Mouse (Mus musculus): ENCODE results near the gene Apol7b. TPM values are rescaled to one million over a fixed set of nuclear protein-coding genes. Genes with fewer than 3 reads are reported as not detected.
"Not testable (repeated sequence)": the region's sequence is repeated elsewhere in the genome, so short reads cannot be mapped to it uniquely, and the experiment has no call there.

Gene Apol7b
- 0.13 TPM in 1 of 2 replicates, not detected in the other for polyA plus RNA-seq (2015; fragmentation: Nextera tagmentation; extraction: Ambion mirVana)

- not testable (repeated sequence) for H3K9me3 ChIP-seq; H3K4me1 ChIP-seq; H3K9ac ChIP-seq; H3K4me3 ChIP-seq; ATAC-seq (ENCODE audit: low FRiP score, low read depth); H3K27ac ChIP-seq; H3K36me3 ChIP-seq; H3K4me2 ChIP-seq (replicated peaks); H3K27me3 ChIP-seq
- WGBS = 84% methylated on average over 2 of the region's 2 CpGs
Measured at GRCm38 (mm10) chr15:77447392-77447791, at the start of gene Apol7b. Gene Apol7b (minus strand): TSS chr15:77447492.

DNA sequence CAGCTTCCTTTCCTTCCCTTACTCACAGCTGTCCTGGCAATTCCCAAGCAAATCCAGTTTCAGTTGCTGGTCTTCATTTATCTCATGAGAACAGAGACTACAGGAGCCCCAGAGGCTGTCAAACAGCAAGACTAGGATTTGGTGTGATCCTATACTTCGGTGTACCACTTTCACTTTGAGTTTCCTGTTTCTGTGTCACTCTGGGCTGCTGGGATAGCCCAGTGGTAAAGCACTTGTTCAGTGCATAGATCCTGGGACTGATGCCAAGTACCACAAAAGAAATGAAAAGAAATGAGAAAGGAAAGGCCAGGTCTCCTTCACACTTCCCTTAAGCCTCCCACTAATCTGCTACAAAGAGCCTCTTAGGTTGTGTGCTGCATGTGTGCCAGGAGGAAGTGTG, 47.4 kb upstream of the Apol7b start:
- H3K36me3 ChIP-seq; H3K4me1 ChIP-seq; H3K9me3 ChIP-seq; H3K27me3 ChIP-seq; H3K4me3 ChIP-seq; H3K4me2 ChIP-seq (replicated peaks); ATAC-seq (ENCODE audit: low FRiP score, low read depth); H3K27ac ChIP-seq; H3K9ac ChIP-seq: not testable (repeated sequence)
- 53% methylated on average over 1 of the region's 1 CpGs for WGBS

- H3K9ac ChIP-seq; H3K4me3 ChIP-seq; H3K27me3 ChIP-seq; H3K27ac ChIP-seq; H3K9me3 ChIP-seq; H3K36me3 ChIP-seq; H3K4me1 ChIP-seq; ATAC-seq (ENCODE audit: low FRiP score, low read depth); H3K4me2 ChIP-seq (replicated peaks): not testable (repeated sequence)
- WGBS = no CpG with 5 or more reads among the region's 1 CpGs
Measured at GRCm38 (mm10) chr15:77493181-77493580, 45.9 kb upstream of the Apol7b start.

DNA sequence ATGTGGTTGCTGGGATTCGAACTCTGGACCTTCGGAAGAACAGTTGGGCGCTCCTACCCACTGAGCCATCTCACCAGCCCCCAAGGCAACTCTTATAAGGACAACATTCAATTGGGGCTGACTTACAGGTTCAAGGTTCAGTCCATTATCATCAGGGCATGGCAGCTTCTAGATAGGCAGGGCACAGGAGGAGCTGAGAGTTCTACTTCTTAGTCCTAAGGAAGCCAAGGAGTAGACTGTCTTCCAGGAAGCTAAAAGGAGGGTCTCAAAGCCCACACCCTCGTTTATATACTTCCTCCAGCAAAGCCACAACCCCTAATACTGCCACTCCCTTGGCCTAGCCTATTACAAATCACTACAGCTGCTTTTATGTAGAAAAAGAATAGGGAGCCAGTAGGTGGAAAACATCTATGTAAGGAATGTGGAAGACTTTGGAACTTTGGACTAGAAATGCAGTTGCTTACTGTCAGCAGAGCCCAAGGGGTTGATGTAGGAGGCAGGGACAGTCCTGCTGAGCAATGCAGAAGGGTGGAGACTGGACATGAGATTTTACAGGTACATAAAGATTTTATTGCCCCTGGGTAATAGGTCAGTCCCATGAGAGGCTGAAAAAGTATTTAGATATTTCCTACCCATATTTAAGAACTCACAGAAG, 35.0 kb upstream of the Apol7b start:
- WGBS = 74% methylated on average over 4 of the region's 4 CpGs
- H3K4me2 ChIP-seq (replicated peaks) = no peak overlapping the region
- H3K4me3 ChIP-seq = no peak overlapping the region
- no peaks in the 10 kb centered on the region for H3K36me3 ChIP-seq
- no peak overlapping the region for H3K27ac ChIP-seq
- no peak overlapping the region for H3K9ac ChIP-seq
- H3K27me3 ChIP-seq = no peaks in the 10 kb centered on the region
- no peak for ATAC-seq (ENCODE audit: low FRiP score, low read depth)
- no peaks in the 10 kb centered on the region for H3K9me3 ChIP-seq
- no peaks in the 10 kb centered on the region for H3K4me1 ChIP-seq

GRCm38 (mm10) chr15:77476693-77477092, 29.4 kb upstream of the Apol7b start, which contains the start of gene Apol10a:
Gene Apol10a (plus strand): TSS chr15:77477047.
- not testable (repeated sequence) for H3K9ac ChIP-seq; H3K27ac ChIP-seq; H3K27me3 ChIP-seq; H3K4me2 ChIP-seq (replicated peaks); H3K9me3 ChIP-seq; H3K36me3 ChIP-seq; ATAC-seq (ENCODE audit: low FRiP score, low read depth); H3K4me1 ChIP-seq; H3K4me3 ChIP-seq
- 81% methylated on average over 2 of the region's 2 CpGs for WGBS

DNA sequence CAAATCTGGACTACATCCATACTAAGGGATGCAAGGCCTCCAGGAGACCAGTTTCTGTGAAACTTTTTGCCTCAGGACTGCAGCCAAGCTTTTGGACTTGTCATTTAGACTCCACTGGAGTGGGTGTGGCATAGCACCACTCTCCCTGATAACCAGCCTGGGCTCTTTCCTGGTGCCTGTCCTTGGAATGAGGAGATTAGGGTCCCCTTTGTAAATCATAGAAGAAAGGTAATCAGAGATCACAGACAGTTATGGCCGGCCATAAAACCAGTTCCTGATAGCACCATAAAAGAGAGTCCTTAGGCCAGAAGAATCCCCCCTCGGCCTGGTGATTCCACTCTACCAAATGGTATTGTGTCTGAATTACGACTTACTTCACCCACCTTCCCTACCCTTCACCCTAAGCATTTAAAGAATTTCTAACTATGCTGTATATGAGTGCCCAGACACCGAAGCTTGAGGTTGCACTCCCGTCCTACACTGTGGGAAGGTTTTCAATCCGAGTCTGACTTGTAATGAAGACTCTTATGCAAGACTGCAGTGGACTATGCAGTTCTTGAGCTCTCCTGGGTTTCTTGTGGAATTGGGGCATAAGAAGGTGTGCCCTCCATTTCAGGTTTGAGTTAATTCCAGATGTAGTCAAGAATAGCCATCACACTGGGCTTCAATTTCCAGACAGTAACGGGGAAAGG, 27.6 kb upstream of the Apol7b start:
- not testable (repeated sequence) for H3K4me1 ChIP-seq; H3K36me3 ChIP-seq; H3K9me3 ChIP-seq; H3K27ac ChIP-seq; H3K9ac ChIP-seq; ATAC-seq (ENCODE audit: low FRiP score, low read depth); H3K4me3 ChIP-seq; H3K27me3 ChIP-seq; H3K4me2 ChIP-seq (replicated peaks)
- WGBS = 31% methylated on average over 7 of the region's 7 CpGs

- H3K4me1 ChIP-seq; H3K9me3 ChIP-seq; H3K4me3 ChIP-seq; H3K4me2 ChIP-seq (replicated peaks); H3K27ac ChIP-seq; H3K9ac ChIP-seq; H3K27me3 ChIP-seq; ATAC-seq (ENCODE audit: low FRiP score, low read depth); H3K36me3 ChIP-seq: not testable (repeated sequence)
- 55% methylated on average over 10 of the region's 10 CpGs for WGBS
Measured at GRCm38 (mm10) chr15:77449927-77450326, 2.6 kb upstream of the Apol7b start.

- not testable (repeated sequence) for H3K4me1 ChIP-seq; ATAC-seq (ENCODE audit: low FRiP score, low read depth); H3K4me2 ChIP-seq (replicated peaks); H3K9ac ChIP-seq; H3K4me3 ChIP-seq; H3K9me3 ChIP-seq; H3K27ac ChIP-seq; H3K27me3 ChIP-seq; H3K36me3 ChIP-seq
- WGBS = 70% methylated on average over 1 of the region's 1 CpGs
Measured at GRCm38 (mm10) chr15:77445668-77446067, 1.6 kb downstream of the Apol7b start.

GRCm38 (mm10) chr15:77444746-77445145, 2.5 kb downstream of the Apol7b start:
- WGBS = 75% methylated on average over 8 of the region's 8 CpGs
- not testable (repeated sequence) for H3K27ac ChIP-seq; H3K27me3 ChIP-seq; ATAC-seq (ENCODE audit: low FRiP score, low read depth); H3K36me3 ChIP-seq; H3K9me3 ChIP-seq; H3K4me1 ChIP-seq; H3K9ac ChIP-seq; H3K4me2 ChIP-seq (replicated peaks); H3K4me3 ChIP-seq

- H3K4me2 ChIP-seq (replicated peaks); H3K4me1 ChIP-seq; ATAC-seq (ENCODE audit: low FRiP score, low read depth); H3K4me3 ChIP-seq; H3K27ac ChIP-seq; H3K9ac ChIP-seq; H3K27me3 ChIP-seq; H3K36me3 ChIP-seq; H3K9me3 ChIP-seq: not testable (repeated sequence)
- WGBS = 72% methylated on average over 9 of the region's 10 CpGs
Measured at GRCm38 (mm10) chr15:77428690-77429448, 18.4 kb downstream of the Apol7b start.

- not testable (repeated sequence) for H3K9me3 ChIP-seq; H3K36me3 ChIP-seq; H3K4me1 ChIP-seq; H3K27me3 ChIP-seq; H3K27ac ChIP-seq; ATAC-seq (ENCODE audit: low FRiP score, low read depth); H3K4me3 ChIP-seq; H3K4me2 ChIP-seq (replicated peaks); H3K9ac ChIP-seq
- 83% methylated on average over 5 of the region's 7 CpGs for WGBS
Measured at GRCm38 (mm10) chr15:77422925-77423324, 24.4 kb downstream of the Apol7b start.

DNA sequence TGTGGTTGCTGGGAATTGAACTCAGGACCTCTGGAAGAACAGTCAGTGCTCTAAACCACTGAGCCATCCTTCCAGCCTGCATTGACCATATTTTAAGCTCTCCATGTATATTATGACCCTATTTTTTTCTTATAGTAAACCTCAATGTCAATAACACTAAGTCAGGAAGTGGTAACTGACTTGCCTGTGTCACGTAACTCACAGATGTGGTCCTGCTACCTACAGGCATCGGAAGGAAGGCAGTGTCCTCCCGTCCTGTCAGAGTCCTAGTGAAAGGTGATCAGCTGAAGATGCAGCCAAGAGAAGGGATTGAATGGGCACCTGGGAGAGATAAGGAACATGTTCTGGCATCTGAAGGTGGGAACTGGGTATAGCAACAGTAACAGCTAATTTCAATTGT, 27.6 kb downstream of the Apol7b start:
- H3K36me3 ChIP-seq; H3K9ac ChIP-seq; H3K4me2 ChIP-seq (replicated peaks); H3K4me3 ChIP-seq; ATAC-seq (ENCODE audit: low FRiP score, low read depth); H3K27me3 ChIP-seq; H3K4me1 ChIP-seq; H3K27ac ChIP-seq; H3K9me3 ChIP-seq: not testable (repeated sequence)
- WGBS = no CpG with 5 or more reads among the region's 3 CpGs
